Mouse (Mus musculus) lung, postnatal 36 days (tissue): ENCODE data around the gene Fkbp6.
"Not testable (repeated sequence)": the region's sequence is repeated elsewhere in the genome, so short reads cannot be mapped to it uniquely, and the experiment has no call there.

Experiments
- DNase-seq: peaks from one replicate; pipeline ENCODE4 v3.0.0; 2022; ENCODE audit warnings: mixed read lengths

Gene Fkbp6

GRCm38 (mm10) chr5:135349862-135350261, at the start of gene Fkbp6:
TSS of gene Fkbp6 (minus strand) at chr5:135350044.
- DNase-seq = no peak

GRCm38 (mm10) chr5:135399382-135399781, 49.5 kb upstream of the Fkbp6 start:
- no peak for DNase-seq

- DNase-seq = peak; percentile 65
Observed at GRCm38 (mm10) chr5:135395826-135396225, 46.0 kb upstream of the Fkbp6 start.

GRCm38 (mm10) chr5:135394004-135394823, 44.4 kb upstream of the Fkbp6 start, which contains the start of gene Pom121:
TSS of gene Pom121 (minus strand) at chr5:135394546.
- DNase-seq = peak; percentile 87

- DNase-seq = no peak
Observed at GRCm38 (mm10) chr5:135383771-135384170, 33.9 kb upstream of the Fkbp6 start.

GRCm38 (mm10) chr5:135382746-135383145, 32.9 kb upstream of the Fkbp6 start:
- no peak for DNase-seq

GRCm38 (mm10) chr5:135381356-135381925, 31.6 kb upstream of the Fkbp6 start:
- DNase-seq = no peak

- DNase-seq = no peak
Observed at GRCm38 (mm10) chr5:135380681-135381080, 30.8 kb upstream of the Fkbp6 start.

GRCm38 (mm10) chr5:135376341-135376740, 26.5 kb upstream of the Fkbp6 start:
- DNase-seq = no peak

- DNase-seq = peak; percentile 26
Observed at GRCm38 (mm10) chr5:135375167-135375566, 25.3 kb upstream of the Fkbp6 start.

- no peak for DNase-seq
Observed at GRCm38 (mm10) chr5:135373601-135374000, 23.8 kb upstream of the Fkbp6 start.

- DNase-seq = no peak
Observed at GRCm38 (mm10) chr5:135371195-135371594, 21.4 kb upstream of the Fkbp6 start.

GRCm38 (mm10) chr5:135369787-135370654, 20.2 kb upstream of the Fkbp6 start, which contains the start of gene Nsun5:
TSS of gene Nsun5 (plus strand) at chr5:135369953.
- peak; percentile 97 for DNase-seq

- not testable (repeated sequence) for DNase-seq
Observed at GRCm38 (mm10) chr5:135369196-135369595, 19.4 kb upstream of the Fkbp6 start.

- DNase-seq = peak; percentile 41
Observed at GRCm38 (mm10) chr5:135368312-135368711, 18.5 kb upstream of the Fkbp6 start.

GRCm38 (mm10) chr5:135367841-135368240, 18.0 kb upstream of the Fkbp6 start:
- peak; percentile 50 for DNase-seq

GRCm38 (mm10) chr5:135363540-135363939, 13.7 kb upstream of the Fkbp6 start:
- peak; percentile 19 for DNase-seq

- no peak for DNase-seq
Observed at GRCm38 (mm10) chr5:135362572-135362971, 12.7 kb upstream of the Fkbp6 start.

GRCm38 (mm10) chr5:135359772-135360171, 9.9 kb upstream of the Fkbp6 start:
- no peak for DNase-seq

- DNase-seq = peak; percentile 53
Observed at GRCm38 (mm10) chr5:135357556-135357955, 7.7 kb upstream of the Fkbp6 start.

- DNase-seq = no peak
Observed at GRCm38 (mm10) chr5:135356090-135356489, 6.2 kb upstream of the Fkbp6 start.

GRCm38 (mm10) chr5:135353564-135353963, 3.7 kb upstream of the Fkbp6 start:
- no peak for DNase-seq

GRCm38 (mm10) chr5:135352995-135353394, 3.2 kb upstream of the Fkbp6 start, which contains the start of gene Trim50:
TSS of gene Trim50 (plus strand) at chr5:135353295.
- DNase-seq = no peak
